Mouse (Mus musculus): ENCODE measurements around the gene Mark3.

Mark3 gene

GRCm38 (mm10) chr12:111703301-111703700, 129.0 kb downstream of the Mark3 start:
- no peak for DNase-seq

- DNase-seq = no peak
Measured at GRCm38 (mm10) chr12:111704609-111705008, 130.3 kb downstream of the Mark3 start.

- DNase-seq = no peak
Measured at GRCm38 (mm10) chr12:111705186-111705973, 131.1 kb downstream of the Mark3 start.

Measured in cerebellum, adult 18-20 months (tissue).